Mouse (Mus musculus) thymus, adult 2 months (tissue): ENCODE results near the gene Gm36210. TPM values are rescaled to one million over a fixed set of nuclear protein-coding genes. Genes with fewer than 3 reads are reported as not detected.

Experiments
- DNase-seq: peaks from one replicate; pipeline ENCODE4 v3.0.0; 2021
- H3K27ac ChIP-seq: fragments of 200-500 bp; 2 replicates; pipeline ENCODE4 v1.5.1; 2012; ENCODE audit warnings: low read length, control low read depth; ENCODE audit not compliant: control insufficient read depth, insufficient read depth
- H3K27me3 ChIP-seq: fragments of 200-500 bp; 2 replicates; pipeline ENCODE4 v1.6.1; 2012; ENCODE audit warnings: mild to moderate bottlenecking, low read length, moderate library complexity, mixed read lengths; ENCODE audit not compliant: control insufficient read depth, insufficient read depth
- H3K36me3 ChIP-seq: fragments of 200-500 bp; 2 replicates; pipeline ENCODE4 v1.6.1; 2012; ENCODE audit warnings: mild to moderate bottlenecking, low read length, moderate library complexity; ENCODE audit not compliant: control insufficient read depth, insufficient read depth
- H3K4me1 ChIP-seq: fragments of 200-500 bp; replicated peaks from 2 replicates; pipeline ENCODE4 v1.6.1; 2012; ENCODE audit warnings: low read length; ENCODE audit not compliant: control insufficient read depth, insufficient read depth
- H3K4me3 ChIP-seq: fragments of 200-500 bp; 2 replicates; pipeline ENCODE4 v1.5.1; 2012; ENCODE audit warnings: mild to moderate bottlenecking, low read length, control low read depth, moderate library complexity; ENCODE audit not compliant: control insufficient read depth, insufficient read depth
- CTCF ChIP-seq: fragments of 200-500 bp; IDR thresholded peaks from 2 replicates; pipeline ENCODE4 v1.5.1; 2012; ENCODE audit warnings: mild to moderate bottlenecking, control low read depth, low read length, moderate library complexity, borderline replicate concordance; ENCODE audit not compliant: control insufficient read depth, poor library complexity, insufficient read depth; ENCODE audit errors: extremely low read depth
- POLR2A ChIP-seq: fragments of 200-500 bp; IDR thresholded peaks from 2 replicates; pipeline ENCODE4 v1.6.1; 2012; ENCODE audit warnings: mild to moderate bottlenecking, low read length, control low read depth, moderate library complexity; ENCODE audit not compliant: control insufficient read depth, poor library complexity, insufficient read depth; ENCODE audit errors: extremely low read depth
- WGBS: fragments of 180-500 bp; shearing (Covaris S2); methylation state at CpG from one replicate; pipeline ENCODE4 v1.1.7; 2018; 5-methylcytosine and 5-hydroxymethylcytosine counted together
- polyA plus RNA-seq: library from polyadenylated mRNA; depleted of rRNA; stranded (reverse); fragments of >200 nt; gene quantifications from 2 replicates; pipeline ENCODE4 v1.2.3, GENCODE M21; 2012

Gene Gm36210
- polyA plus RNA-seq, 1 experiment: 0.15 TPM

GRCm38 (mm10) chr7:4911561-4911960 lies 5.2 kb upstream of the Gm36210 start:
- H3K4me1 ChIP-seq: peaks cover 6% of the 10 kb centered on the region; the same call in 1 of the 2 replicates
- no peak overlapping the region for H3K27ac ChIP-seq
- H3K27me3 ChIP-seq: no peaks in the 10 kb centered on the region
- peak; percentile 54 for DNase-seq
- WGBS: 63% methylated on average over 9 of the region's 9 CpGs
- no peaks in the 10 kb centered on the region for H3K36me3 ChIP-seq
- no peak for TF ChIP-seq CTCF
- no peak overlapping the region for H3K4me3 ChIP-seq

- Histone ChIP-seq H3K4me3 (no peak overlapping the region), H3K27ac (no peak overlapping the region), H3K36me3 (no peaks in the 10 kb centered on the region), H3K4me1 (peaks cover 8% of the 10 kb centered on the region; the same call in 1 of the 2 replicates), H3K27me3 (no peaks in the 10 kb centered on the region)
- DNase-seq: no peak
- 93% methylated on average over 9 of the region's 9 CpGs for WGBS
- TF ChIP-seq POLR2A (no peak), CTCF (no peak)
Observed at GRCm38 (mm10) chr7:4902404-4902803, 3.9 kb downstream of the Gm36210 start.

GRCm38 (mm10) chr7:4901171-4901570 lies 5.1 kb downstream of the Gm36210 start:
- Histone ChIP-seq H3K4me3 (no peak overlapping the region), H3K27ac (no peak overlapping the region), H3K27me3 (no peaks in the 10 kb centered on the region), H3K4me1 (peaks cover 8% of the 10 kb centered on the region; the same call in 1 of the 2 replicates), H3K36me3 (no peaks in the 10 kb centered on the region)
- 83% methylated on average over 8 of the region's 8 CpGs for whole genome bisulfite sequencing
- no peak for DNase-seq
- TF ChIP-seq POLR2A (no peak), CTCF (peak; percentile 72; the same call in 1 of the 2 replicates)

- Histone ChIP-seq H3K4me3 (peak overlapping the region; percentile 18; the same call in 1 of the 2 replicates), H3K27ac (peak overlapping the region; percentile 76)
Observed at GRCm38 (mm10) chr7:4900523-4900851, 5.8 kb downstream of the Gm36210 start.

GRCm38 (mm10) chr7:4899649-4900522 lies 6.4 kb downstream of the Gm36210 start:
- 15% methylated on average over 19 of the region's 19 CpGs for WGBS
- no peaks in the 10 kb centered on the region for H3K36me3 ChIP-seq
- TF ChIP-seq POLR2A: no peak
- TF ChIP-seq CTCF: no peak
- peaks cover 8% of the 10 kb centered on the region; the same call in 1 of the 2 replicates for H3K4me1 ChIP-seq
- peak overlapping the region; percentile 76 for H3K27ac ChIP-seq
- H3K27me3 ChIP-seq: no peaks in the 10 kb centered on the region
- peak overlapping the region; percentile 18; the same call in 1 of the 2 replicates for H3K4me3 ChIP-seq
- DNase-seq: no peak

More at GRCm38 (mm10) chr7:4900523-4900851, 5.8 kb downstream of the Gm36210 start:
- no peaks in the 10 kb centered on the region for H3K36me3 ChIP-seq
- no peaks in the 10 kb centered on the region for H3K27me3 ChIP-seq
- H3K4me1 ChIP-seq: peaks cover 8% of the 10 kb centered on the region; the same call in 1 of the 2 replicates
- DNase-seq: no peak
- 35% methylated on average over 11 of the region's 11 CpGs for WGBS
- TF ChIP-seq POLR2A: no peak
- TF ChIP-seq CTCF: no peak

- WGBS: 62% methylated on average over 18 of the region's 18 CpGs
- TF ChIP-seq POLR2A (no peak), CTCF (no peak)
- H3K27ac ChIP-seq: no peak overlapping the region
- H3K4me1 ChIP-seq: peaks cover 8% of the 10 kb centered on the region; the same call in 1 of the 2 replicates
- no peak overlapping the region for H3K4me3 ChIP-seq
- no peaks in the 10 kb centered on the region for H3K36me3 ChIP-seq
- no peaks in the 10 kb centered on the region for H3K27me3 ChIP-seq
- no peak for DNase-seq
Observed at GRCm38 (mm10) chr7:4898851-4899648, 7.3 kb downstream of the Gm36210 start.
